Mouse (Mus musculus) natural killer cell, adult 2 months (primary cell): ENCODE measurements around the gene Olfr1359.

Experiments used
- DNase-seq, 2 experiments: peaks; one replicate each; pipeline ENCODE4 v3.0.0; 2022; ENCODE audit warnings: low spot score in 2 of 2

Olfr1359 gene

GRCm38 (mm10) chr13:21722993-21723836, 25.3 kb downstream of the Olfr1359 start:
- DNase-seq, result no peak

GRCm38 (mm10) chr13:21727948-21728572, 30.1 kb downstream of the Olfr1359 start:
- DNase-seq, result no peak

GRCm38 (mm10) chr13:21729544-21729943, 31.6 kb downstream of the Olfr1359 start:
- no peak for DNase-seq

- DNase-seq, result no peak
Observed at GRCm38 (mm10) chr13:21733466-21733865, 35.6 kb downstream of the Olfr1359 start.

GRCm38 (mm10) chr13:21734010-21734905, 36.3 kb downstream of the Olfr1359 start:
- peak; percentile 77 to 81 for DNase-seq

GRCm38 (mm10) chr13:21734906-21735767, 37.2 kb downstream of the Olfr1359 start, which contains the start of gene Hist1h4j:
Hist1h4j (plus strand) TSS chr13:21735064.
- peak; percentile 60 to 70 for DNase-seq

- DNase-seq, result no peak
Observed at GRCm38 (mm10) chr13:21745006-21745405, 47.1 kb downstream of the Olfr1359 start.

GRCm38 (mm10) chr13:21749387-21750158, 51.7 kb downstream of the Olfr1359 start:
- DNase-seq, result no peak

- DNase-seq, result peak; percentile 73 to 85
Observed at GRCm38 (mm10) chr13:21750159-21751017, 52.5 kb downstream of the Olfr1359 start, which contains the start of gene Hist1h4k. Hist1h4k (minus strand) TSS chr13:21750505.

GRCm38 (mm10) chr13:21751417-21751816, 53.5 kb downstream of the Olfr1359 start:
- no peak for DNase-seq

- no peak for DNase-seq
Observed at GRCm38 (mm10) chr13:21751827-21752226, 53.9 kb downstream of the Olfr1359 start.

- DNase-seq, result no peak
Observed at GRCm38 (mm10) chr13:21752356-21752755, 54.4 kb downstream of the Olfr1359 start.

GRCm38 (mm10) chr13:21753051-21753523, 55.2 kb downstream of the Olfr1359 start:
- no peak for DNase-seq

GRCm38 (mm10) chr13:21753524-21754285, 55.8 kb downstream of the Olfr1359 start, which contains the start of the genes Hist1h2ak and Hist1h2bn:
Hist1h2ak (minus strand) TSS chr13:21753827.
Hist1h2bn (plus strand) TSS chr13:21754123.
- DNase-seq, result peak; percentile 69 to 73

GRCm38 (mm10) chr13:21754294-21755001, 56.5 kb downstream of the Olfr1359 start:
- peak; percentile 5 to 29 for DNase-seq

- DNase-seq, result no peak
Observed at GRCm38 (mm10) chr13:21755707-21756106, 57.8 kb downstream of the Olfr1359 start.
